Mouse (Mus musculus): ENCODE results near the gene Copz2.

- no peak for TF ChIP-seq CTCF (IDR thresholded peaks at IDR 0.05; ENCODE audit: low read depth)
- TF ChIP-seq EP300 (IDR thresholded peaks at IDR 0.05; ENCODE audit: low read depth), result no peak
These were observed 26.2 kb upstream of the Copz2 start for GRCm38 (mm10) chr11:96823471-96823837.
